Mouse (Mus musculus) brain, embryonic 14.5 days (tissue): Measurements from ENCODE around the gene Gm5244.

Experiments used
- CTCF ChIP-seq: fragments of 200-500 bp; IDR thresholded peaks from 2 replicates; pipeline ENCODE4 v1.5.1; 2012; ENCODE audit warnings: inconsistent platforms, mild to moderate bottlenecking, moderate library complexity, borderline replicate concordance; ENCODE audit not compliant: insufficient read depth, insufficient read length; ENCODE audit errors: extremely low read depth
- POLR2A ChIP-seq: fragments of 200-500 bp; IDR thresholded peaks from 2 replicates; pipeline ENCODE4 v1.6.1; 2012; ENCODE audit warnings: mild to moderate bottlenecking, inconsistent platforms, borderline replicate concordance; ENCODE audit not compliant: poor library complexity, insufficient read depth, insufficient read length, severe bottlenecking; ENCODE audit errors: extremely low read depth

GRCm38 (mm10) chr19:12805730-12806129 lies 40.8 kb upstream of the Gm5244 start:
- TF ChIP-seq POLR2A (no peak), CTCF (no peak)
